Mouse (Mus musculus) ES-Bruce4 (cell line): ENCODE measurements around the gene Myoc.

ENCODE experiments used
- CTCF ChIP-seq: IDR thresholded peaks from one replicate; pipeline ENCODE4 v1.8.1; 2011; ENCODE audit warnings: low read depth, low read length
- EP300 ChIP-seq: IDR thresholded peaks from 2 replicates; pipeline ENCODE4 v1.6.1; 2011; ENCODE audit warnings: low read depth, low read length; ENCODE audit not compliant: insufficient read depth

DNA sequence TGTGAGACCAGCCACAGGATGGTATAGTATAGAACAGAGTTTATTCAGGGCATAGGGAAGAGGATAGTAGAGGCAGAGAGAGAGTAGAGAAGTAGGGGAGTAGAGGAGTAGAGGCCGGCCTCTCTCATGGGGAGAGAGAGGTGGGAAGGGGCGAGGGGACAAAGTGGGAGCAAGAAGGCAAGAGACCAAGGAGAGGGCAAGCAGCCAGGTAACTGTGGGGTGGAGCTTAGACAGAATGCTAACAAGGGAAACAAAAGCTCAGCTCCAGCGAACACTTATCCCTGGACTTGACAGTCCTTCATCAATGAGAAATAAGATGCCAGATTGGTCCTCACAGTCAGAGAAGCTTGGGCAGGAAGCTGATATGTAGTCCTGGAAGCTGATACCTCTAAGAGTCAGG is 3.6 kb downstream of the Myoc start:
- TF ChIP-seq CTCF (no peak), EP300 (no peak)
